Mouse (Mus musculus): ENCODE results near the gene Samm50. TPM values are rescaled to one million over a fixed set of nuclear protein-coding genes. Genes with fewer than 3 reads are reported as not detected.
A peak's percentile ranks its signal among the peaks of the same experiment; 100 is the strongest.

Samm50 gene
- polyA plus RNA-seq, 1 experiment from 2014 or later, result 92.2 TPM

DNA sequence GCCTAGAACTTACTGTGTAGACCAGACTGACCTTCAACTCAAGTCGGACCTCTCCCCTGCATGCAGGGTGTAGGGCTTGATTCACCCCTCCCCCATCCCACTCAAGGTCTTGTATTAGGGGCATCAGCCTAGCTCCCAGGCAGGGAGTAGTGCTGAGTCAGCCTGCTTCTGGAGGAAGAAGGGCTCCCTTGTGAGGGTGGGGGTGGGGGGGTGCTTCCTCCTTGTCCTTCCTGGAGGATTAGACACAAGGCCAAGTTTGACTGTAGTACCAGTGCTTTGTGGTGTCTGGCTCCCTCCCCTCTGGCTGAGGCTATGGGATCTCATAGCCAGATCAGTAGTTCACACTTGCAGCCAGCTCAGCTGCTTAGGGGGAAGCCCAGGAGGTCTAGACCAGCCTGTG is 8.1 kb upstream of the Samm50 start:
- ATAC-seq (ENCODE audit: insufficient number of reproducible peaks, low FRiP score, low TSS enrichment, low read depth), result 0 out of 2 replicates have a peak, but pooled peaks have one; percentile 27
- H3K4me2 ChIP-seq, result no peak overlapping the region
- no peak overlapping the region for H3K4me3 ChIP-seq
- no peak overlapping the region for H3K9ac ChIP-seq
- WGBS, result 26% methylated on average over 1 of the region's 1 CpGs
- no peaks in the 10 kb centered on the region for H3K36me3 ChIP-seq
- H3K4me1 ChIP-seq, result peaks cover 24% of the 10 kb centered on the region
- no peaks in the 10 kb centered on the region for H3K9me3 ChIP-seq
- no peaks in the 10 kb centered on the region for H3K27me3 ChIP-seq
- H3K27ac ChIP-seq, result no peak overlapping the region

DNA sequence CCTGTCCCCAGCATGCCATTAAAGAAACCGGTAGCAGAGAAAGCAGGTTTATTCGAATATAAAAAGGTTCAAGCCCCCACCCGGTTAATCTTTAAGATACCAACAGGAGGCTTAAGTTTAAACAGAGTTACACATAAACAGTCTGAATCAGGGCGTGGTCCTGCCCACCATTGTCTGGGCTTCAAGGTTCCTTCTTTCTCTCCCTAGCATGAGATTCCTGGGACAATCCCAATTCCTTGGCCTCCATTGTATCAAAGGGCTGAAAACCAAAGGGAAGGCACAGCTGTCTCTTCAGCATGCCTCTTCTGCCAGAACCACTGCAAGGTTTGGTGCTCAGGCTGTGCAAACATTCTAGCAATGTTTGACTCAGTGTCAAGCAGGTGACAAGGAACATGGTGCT is 5.8 kb upstream of the Samm50 start:
- Histone ChIP-seq H3K27ac (no peak overlapping the region), H3K9me3 (no peaks in the 10 kb centered on the region), H3K4me2 (no peak overlapping the region), H3K27me3 (no peaks in the 10 kb centered on the region), H3K9ac (no peak overlapping the region), H3K36me3 (no peaks in the 10 kb centered on the region), H3K4me1 (peaks cover 24% of the 10 kb centered on the region), H3K4me3 (no peak overlapping the region)
- no peak for ATAC-seq (ENCODE audit: insufficient number of reproducible peaks, low FRiP score, low TSS enrichment, low read depth)
- 61% methylated on average over 4 of the region's 4 CpGs for WGBS

DNA sequence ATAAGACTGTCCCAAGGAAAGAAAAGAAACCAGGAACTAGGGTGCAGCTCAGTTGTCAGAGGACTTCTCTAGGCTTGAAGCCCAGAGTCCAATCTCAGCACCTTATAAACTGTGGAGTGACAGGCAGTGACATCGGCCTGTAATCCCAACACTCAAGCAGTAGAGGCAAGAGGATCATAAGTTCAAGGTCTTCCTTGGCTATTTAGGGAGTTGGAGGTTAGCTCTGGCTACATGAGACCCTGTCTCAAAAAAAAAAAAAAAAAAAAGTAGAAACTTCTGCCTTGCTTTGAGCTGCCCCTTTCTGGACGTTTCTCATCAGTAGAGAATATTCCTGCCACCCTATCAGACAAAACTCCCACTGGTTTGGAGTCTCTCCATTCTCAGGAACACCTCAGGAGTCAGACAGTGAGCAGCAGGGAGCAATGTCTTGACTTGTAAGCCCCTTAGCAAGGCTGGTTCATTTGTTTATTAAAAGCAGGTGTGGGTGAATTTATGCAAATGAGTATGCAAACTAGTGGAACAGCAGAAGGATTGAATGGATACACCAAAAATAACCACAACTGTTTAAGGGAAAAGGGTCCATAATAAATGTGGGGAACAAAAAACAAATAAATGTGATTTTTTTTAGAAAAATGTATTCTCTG is 3.0 kb upstream of the Samm50 start:
- no peak overlapping the region for H3K27ac ChIP-seq

DNA sequence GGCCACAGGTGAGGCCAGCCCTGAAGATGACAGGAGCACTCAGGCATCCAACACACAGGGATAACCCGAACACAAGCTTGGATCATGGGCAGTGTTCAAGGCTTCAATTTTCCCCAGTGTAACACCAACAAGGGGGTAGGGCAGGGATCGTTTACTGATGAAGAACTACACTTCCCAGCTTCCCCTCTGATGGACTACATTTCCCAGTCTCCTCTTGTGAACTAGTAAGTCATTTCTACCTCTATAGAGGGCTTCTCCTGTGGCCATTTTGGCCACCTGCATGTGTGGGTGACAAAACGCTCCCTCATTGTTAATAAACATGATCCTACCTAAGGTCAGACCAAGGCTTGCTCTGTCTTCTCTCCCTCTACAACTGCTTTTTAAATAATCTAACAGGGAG is 2.2 kb upstream of the Samm50 start:
- no peaks in the 10 kb centered on the region for H3K36me3 ChIP-seq
- WGBS, result 40% methylated on average over 3 of the region's 3 CpGs
- H3K9me3 ChIP-seq, result no peaks in the 10 kb centered on the region
- no peak overlapping the region for H3K9ac ChIP-seq
- no peak overlapping the region for H3K27ac ChIP-seq
- H3K4me1 ChIP-seq, result peaks cover 11% of the 10 kb centered on the region
- ATAC-seq (ENCODE audit: insufficient number of reproducible peaks, low FRiP score, low TSS enrichment, low read depth), result no peak
- no peak overlapping the region for H3K4me2 ChIP-seq
- H3K4me3 ChIP-seq, result no peak overlapping the region
- H3K27me3 ChIP-seq, result no peaks in the 10 kb centered on the region

More for the DNA sequence above, 3.0 kb upstream of the Samm50 start:
- no peaks in the 10 kb centered on the region for H3K36me3 ChIP-seq
- 49% methylated on average over 2 of the region's 2 CpGs for WGBS
- H3K27me3 ChIP-seq, result no peaks in the 10 kb centered on the region
- H3K9ac ChIP-seq, result no peak overlapping the region
- H3K4me1 ChIP-seq, result peaks cover 18% of the 10 kb centered on the region
- H3K4me2 ChIP-seq, result no peak overlapping the region
- no peaks in the 10 kb centered on the region for H3K9me3 ChIP-seq
- H3K4me3 ChIP-seq, result no peak overlapping the region
- ATAC-seq (ENCODE audit: insufficient number of reproducible peaks, low FRiP score, low TSS enrichment, low read depth), result no peak

DNA sequence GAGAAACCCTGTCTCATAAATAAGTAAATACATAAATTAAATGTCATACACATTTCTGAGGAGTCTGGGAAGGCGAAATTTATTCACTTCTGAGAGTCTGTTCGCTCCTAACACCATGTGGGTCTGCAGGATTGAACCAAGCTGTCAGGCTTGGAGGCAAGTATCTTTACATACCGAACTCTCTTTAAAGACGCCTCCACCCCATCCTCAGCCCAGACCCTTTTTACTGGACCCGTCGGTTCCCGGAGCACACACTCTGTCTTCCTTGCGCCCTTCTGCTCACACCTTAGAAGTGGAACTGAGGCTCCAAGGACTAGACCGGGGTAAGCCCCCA is 350 bp upstream of the Samm50 start:
- H3K4me2 ChIP-seq, result peak overlapping the region; percentile 68
- H3K27me3 ChIP-seq, result no peaks in the 10 kb centered on the region
- H3K4me1 ChIP-seq, result peaks cover 11% of the 10 kb centered on the region
- H3K4me3 ChIP-seq, result peak overlapping the region; percentile 90
- H3K27ac ChIP-seq, result peak overlapping the region; percentile 93
- H3K9ac ChIP-seq, result peak overlapping the region; percentile 58; the same call in 1 of the 2 replicates
- peaks cover 13% of the 10 kb centered on the region for H3K36me3 ChIP-seq
- no peaks in the 10 kb centered on the region for H3K9me3 ChIP-seq
- WGBS, result 2% methylated on average over 9 of the region's 9 CpGs
- peak; percentile 12 for ATAC-seq (ENCODE audit: insufficient number of reproducible peaks, low FRiP score, low TSS enrichment, low read depth)

DNA sequence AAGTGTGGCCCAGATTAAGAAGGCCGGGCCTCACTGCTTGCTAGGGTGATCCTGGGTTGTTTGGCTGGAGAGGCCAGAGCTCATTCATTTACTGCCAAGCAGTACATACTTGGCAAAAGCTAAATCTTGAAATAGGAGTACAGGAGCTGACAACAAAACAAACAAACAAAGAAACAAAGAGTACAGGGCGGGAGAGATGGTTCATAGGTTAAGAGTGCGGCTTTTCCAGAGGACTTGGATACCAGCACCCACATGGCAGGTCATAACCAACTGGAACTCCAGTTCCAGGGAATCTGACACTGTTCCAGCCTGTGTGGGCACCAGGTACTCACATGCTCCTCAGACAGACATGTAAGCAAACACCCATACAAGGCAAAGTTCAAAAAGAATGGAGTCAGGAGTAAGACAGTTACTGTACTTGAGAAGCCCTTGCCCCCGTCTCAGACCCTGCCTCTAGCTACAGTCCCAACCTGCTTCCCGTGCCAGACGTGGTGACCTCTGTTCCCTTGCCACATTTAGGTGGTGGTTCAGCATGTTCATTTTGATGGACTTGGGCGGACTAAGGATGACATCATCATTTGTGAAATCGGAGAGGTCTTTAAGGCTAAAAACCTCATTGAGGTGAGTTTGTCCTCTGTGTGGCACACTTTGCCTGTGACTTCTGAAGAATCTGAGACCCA is 4.6 kb downstream of the Samm50 start:
- Histone ChIP-seq H3K9ac (no peak overlapping the region), H3K27me3 (no peaks in the 10 kb centered on the region), H3K4me3 (no peak overlapping the region), H3K27ac (no peak overlapping the region), H3K4me2 (no peak overlapping the region), H3K9me3 (no peaks in the 10 kb centered on the region), H3K4me1 (peaks cover 11% of the 10 kb centered on the region), H3K36me3 (peaks cover 63% of the 10 kb centered on the region)
- no peak for ATAC-seq (ENCODE audit: insufficient number of reproducible peaks, low FRiP score, low TSS enrichment, low read depth)
- WGBS, result 88% methylated on average over 8 of the region's 8 CpGs

DNA sequence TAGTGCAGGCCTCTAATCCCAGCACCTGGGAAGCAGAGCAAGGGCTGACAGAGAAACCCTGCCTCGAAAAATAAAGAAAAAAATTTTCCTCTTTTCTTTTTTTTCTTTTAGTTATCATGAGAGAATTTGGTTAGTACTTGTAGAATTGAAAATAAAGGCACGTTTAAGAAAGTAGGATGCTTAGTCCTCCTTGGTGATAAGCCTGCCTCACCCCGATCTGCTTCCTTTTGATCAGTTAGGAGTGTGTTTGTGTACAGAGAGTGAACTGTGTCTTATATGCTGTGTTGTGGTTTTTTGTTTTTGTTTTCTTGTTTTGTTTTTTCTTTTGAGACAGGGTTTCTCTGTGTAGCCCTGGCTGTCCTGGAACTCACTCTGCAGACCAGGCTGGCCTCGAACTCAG is 15.3 kb downstream of the Samm50 start:
- Histone ChIP-seq H3K36me3 (peaks cover 88% of the 10 kb centered on the region), H3K4me2 (no peak overlapping the region), H3K27ac (no peak overlapping the region), H3K4me1 (peaks cover 3% of the 10 kb centered on the region), H3K9me3 (no peaks in the 10 kb centered on the region), H3K4me3 (no peak overlapping the region), H3K27me3 (no peaks in the 10 kb centered on the region), H3K9ac (no peak overlapping the region)
- ATAC-seq (ENCODE audit: insufficient number of reproducible peaks, low FRiP score, low TSS enrichment, low read depth), result no peak
- WGBS, result 95% methylated on average over 4 of the region's 4 CpGs

DNA sequence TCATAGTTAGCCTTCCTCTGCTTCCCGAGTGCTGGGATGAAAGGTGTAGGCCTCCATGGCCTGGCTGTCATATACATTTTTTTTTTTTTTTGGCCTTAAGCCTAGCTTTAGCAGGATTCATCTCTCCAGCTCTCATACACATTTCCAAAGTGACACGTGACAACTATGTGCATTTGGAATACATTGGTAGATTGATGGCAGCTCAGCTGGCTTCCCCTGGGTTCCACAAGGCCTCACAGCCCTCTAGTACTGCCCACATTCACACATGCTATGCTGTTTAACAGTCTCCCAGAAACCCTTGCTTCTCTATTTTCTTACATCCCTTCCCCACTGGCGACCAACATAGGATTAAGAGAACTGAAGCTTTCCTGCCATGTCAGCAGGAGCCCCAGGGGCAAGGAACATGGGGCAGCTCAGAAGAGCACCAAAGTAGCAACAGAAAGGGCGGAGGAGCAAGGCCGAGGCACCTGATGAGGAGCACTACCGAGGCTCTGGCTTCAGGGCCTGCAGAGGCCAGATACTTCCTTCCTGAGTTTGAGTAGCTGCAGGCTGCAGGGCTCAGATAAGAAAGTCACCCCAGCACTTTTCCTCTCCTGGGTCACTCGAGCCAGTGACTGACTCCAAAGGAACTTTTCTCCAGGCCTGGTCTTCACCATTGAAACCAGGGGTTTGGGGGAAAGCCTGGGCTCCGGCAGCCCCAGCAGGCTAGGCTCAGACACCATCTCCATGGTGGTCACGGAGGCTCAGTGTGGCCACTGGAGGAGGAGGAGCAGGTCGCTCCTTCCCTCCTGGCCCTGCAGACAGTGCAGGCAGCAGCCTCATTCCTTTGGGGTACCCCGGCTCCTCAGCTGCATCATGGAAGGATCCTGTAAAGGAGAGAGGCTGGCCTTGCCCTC is 17.7 kb downstream of the Samm50 start:
- Histone ChIP-seq H3K4me1 (peaks cover 9% of the 10 kb centered on the region), H3K27ac (no peak overlapping the region), H3K9me3 (no peaks in the 10 kb centered on the region), H3K27me3 (no peaks in the 10 kb centered on the region), H3K4me2 (no peak overlapping the region), H3K9ac (no peak overlapping the region), H3K36me3 (peaks cover 77% of the 10 kb centered on the region), H3K4me3 (no peak overlapping the region)
- ATAC-seq (ENCODE audit: insufficient number of reproducible peaks, low FRiP score, low TSS enrichment, low read depth), result no peak
- WGBS, result 80% methylated on average over 11 of the region's 11 CpGs

DNA sequence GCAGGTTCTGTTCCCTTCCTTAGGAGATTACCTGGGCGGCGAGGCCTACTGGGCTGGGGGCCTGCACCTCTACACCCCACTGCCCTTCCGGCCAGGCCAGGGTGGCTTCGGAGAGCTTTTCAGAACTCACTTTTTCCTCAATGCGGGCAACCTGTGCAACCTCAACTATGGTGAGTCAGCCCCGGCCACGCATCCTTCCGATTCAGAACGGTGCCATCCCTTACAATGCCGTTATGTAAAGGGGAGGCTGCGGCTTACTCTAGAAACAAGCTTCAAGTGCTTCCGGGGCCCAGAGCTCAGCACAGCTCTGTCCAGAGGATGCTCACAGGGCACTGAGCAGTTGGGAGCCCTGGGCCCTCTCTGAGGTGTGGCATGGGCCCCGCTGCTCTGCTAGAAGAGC is 18.4 kb downstream of the Samm50 start:
- no peaks in the 10 kb centered on the region for H3K27me3 ChIP-seq
- no peak overlapping the region for H3K4me2 ChIP-seq
- no peak overlapping the region for H3K4me3 ChIP-seq
- H3K9ac ChIP-seq, result no peak overlapping the region
- H3K36me3 ChIP-seq, result peaks cover 77% of the 10 kb centered on the region
- H3K4me1 ChIP-seq, result peaks cover 9% of the 10 kb centered on the region
- H3K27ac ChIP-seq, result no peak overlapping the region
- 90% methylated on average over 13 of the region's 13 CpGs for WGBS
- H3K9me3 ChIP-seq, result no peaks in the 10 kb centered on the region
- ATAC-seq (ENCODE audit: insufficient number of reproducible peaks, low FRiP score, low TSS enrichment, low read depth), result no peak

DNA sequence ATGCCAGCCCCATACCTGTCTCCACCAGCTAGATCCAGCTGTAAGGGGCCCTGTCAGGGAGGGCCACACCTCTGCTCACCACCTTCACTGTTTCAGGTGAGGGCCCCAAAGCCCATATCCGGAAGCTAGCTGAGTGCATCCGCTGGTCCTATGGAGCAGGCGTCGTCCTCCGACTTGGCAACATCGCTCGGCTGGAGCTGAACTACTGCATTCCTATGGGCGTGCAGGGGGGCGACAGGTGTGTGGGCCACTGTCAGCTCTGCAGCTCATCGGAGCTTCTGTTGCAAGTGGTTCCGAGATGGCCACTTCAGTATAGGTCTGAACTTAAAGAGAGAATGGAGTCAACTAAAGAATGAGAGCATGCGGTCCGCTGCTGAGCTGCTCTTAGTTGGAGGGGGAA is 18.9 kb downstream of the Samm50 start:
- no peak overlapping the region for H3K27ac ChIP-seq
- peaks cover 72% of the 10 kb centered on the region for H3K36me3 ChIP-seq
- H3K9me3 ChIP-seq, result no peaks in the 10 kb centered on the region
- no peak overlapping the region for H3K4me2 ChIP-seq
- H3K27me3 ChIP-seq, result no peaks in the 10 kb centered on the region
- no peak overlapping the region for H3K9ac ChIP-seq
- H3K4me1 ChIP-seq, result peaks cover 9% of the 10 kb centered on the region
- no peak overlapping the region for H3K4me3 ChIP-seq
- ATAC-seq (ENCODE audit: insufficient number of reproducible peaks, low FRiP score, low TSS enrichment, low read depth), result no peak
- WGBS, result 82% methylated on average over 13 of the region's 13 CpGs

DNA sequence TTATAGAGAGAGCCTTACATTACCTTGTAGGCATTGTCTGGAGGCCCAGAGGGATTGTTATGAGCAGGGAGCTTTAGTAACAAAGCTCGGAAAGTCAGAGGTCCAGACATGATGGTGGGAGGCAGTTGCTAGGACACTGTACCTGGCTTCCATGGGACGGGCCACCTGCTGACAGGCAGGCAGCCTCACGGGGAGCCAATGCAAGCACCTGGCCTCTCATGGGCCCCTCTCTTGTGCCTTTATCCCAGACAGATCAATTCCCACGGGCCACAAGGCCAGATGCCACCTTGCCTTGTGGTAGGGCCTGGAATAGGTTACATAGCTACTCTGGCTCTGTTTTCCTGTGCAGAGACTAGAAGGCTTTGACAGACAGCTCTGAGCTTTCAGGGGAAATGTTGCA is 19.5 kb downstream of the Samm50 start:
- no peak overlapping the region for H3K9ac ChIP-seq

More for the DNA sequence above, 19.5 kb downstream of the Samm50 start:
- 72% methylated on average over 4 of the region's 4 CpGs for WGBS
- H3K27me3 ChIP-seq, result no peaks in the 10 kb centered on the region
- peaks cover 15% of the 10 kb centered on the region for H3K4me1 ChIP-seq
- H3K27ac ChIP-seq, result no peak overlapping the region
- H3K4me2 ChIP-seq, result no peak overlapping the region
- H3K36me3 ChIP-seq, result peaks cover 66% of the 10 kb centered on the region
- no peak for ATAC-seq (ENCODE audit: insufficient number of reproducible peaks, low FRiP score, low TSS enrichment, low read depth)
- no peaks in the 10 kb centered on the region for H3K9me3 ChIP-seq
- no peak overlapping the region for H3K4me3 ChIP-seq

Data from limb, embryonic 15.5 days (tissue).